Mouse (Mus musculus): ENCODE measurements around the gene Zfp712.

GRCm38 (mm10) chr13:67090154-67090553, 29.2 kb upstream of the Zfp712 start:
- TF ChIP-seq MAX (IDR thresholded peaks at IDR 0.05; ENCODE audit: low read length) = no peak
- TF ChIP-seq EP300 (IDR thresholded peaks at IDR 0.05; ENCODE audit: low read length) = no peak
- no peak for TF ChIP-seq JUN (IDR thresholded peaks at IDR 0.05; ENCODE audit: insufficient read depth, low read depth, low read length)
- TF ChIP-seq MXI1 (IDR thresholded peaks at IDR 0.05; ENCODE audit: low read depth, low read length) = no peak
- no peak for TF ChIP-seq TCF12 (IDR thresholded peaks at IDR 0.05; ENCODE audit: low read depth, low read length)
- no peak for TF ChIP-seq CTCF (conservative IDR thresholded peaks at IDR 0.05 in 1 of 2, IDR thresholded peaks at IDR 0.05 in 1 of 2; ENCODE audit: low read depth in 2 of 2, low read length in 2 of 2)
- TF ChIP-seq JUND (conservative IDR thresholded peaks at IDR 0.05; ENCODE audit: low read depth, low read length) = no peak
- no peak for TF ChIP-seq POLR2A (IDR thresholded peaks at IDR 0.05; ENCODE audit: low read depth, low read length)
- no peak for TF ChIP-seq MYC (IDR thresholded peaks at IDR 0.05; ENCODE audit: low read depth, low read length)
- no peak for TF ChIP-seq ETS1 (conservative IDR thresholded peaks at IDR 0.05; ENCODE audit: low read depth, low read length)
- TF ChIP-seq POLR2AphosphoS2 (IDR thresholded peaks at IDR 0.05; ENCODE audit: low read depth, low read length) = no peak
- TF ChIP-seq MAZ (IDR thresholded peaks at IDR 0.05; ENCODE audit: low read depth, low read length) = no peak
- TF ChIP-seq NRF1 (IDR thresholded peaks at IDR 0.05; ENCODE audit: low read depth, low read length) = no peak
- no peak for TF ChIP-seq SMC3 (IDR thresholded peaks at IDR 0.05; ENCODE audit: low read depth, low read length)

Data from CH12.LX (cell line).